Mouse (Mus musculus) hindbrain, embryonic 12.5 days (tissue): ENCODE data around the gene Snx33. TPM values are rescaled to one million over a fixed set of nuclear protein-coding genes. Genes with fewer than 3 reads are reported as not detected.

ENCODE experiments used
- ATAC-seq: fragments of 200-750 bp; cut with Nextera tagmentation; 2 replicates; pipeline ENCODE4 v1.8.0; 2017; ENCODE audit warnings: moderate TSS enrichment; ENCODE audit not compliant: low FRiP score
- H3K27ac ChIP-seq: fragments of 300-500 bp; sonication (generic); 2 replicates; pipeline ENCODE4 v1.5.1; 2016; ENCODE audit warnings: mild to moderate bottlenecking
- H3K27me3 ChIP-seq: fragments of 300-500 bp; sonication (generic); 2 replicates; pipeline ENCODE4 v1.6.1; 2016; ENCODE audit warnings: mild to moderate bottlenecking
- H3K36me3 ChIP-seq: fragments of 300-500 bp; sonication (generic); 2 replicates; pipeline ENCODE4 v1.6.1; 2016; ENCODE audit warnings: mild to moderate bottlenecking
- H3K4me1 ChIP-seq: fragments of 300-500 bp; sonication (generic); 2 replicates; pipeline ENCODE4 v1.6.1; 2016
- H3K4me2 ChIP-seq: fragments of 300-500 bp; sonication (generic); replicated peaks from 2 replicates; pipeline ENCODE4 v1.6.1; 2016; ENCODE audit warnings: mild to moderate bottlenecking
- H3K4me3 ChIP-seq: fragments of 300-500 bp; sonication (generic); 2 replicates; pipeline ENCODE4 v1.5.1; 2016; ENCODE audit warnings: mild to moderate bottlenecking
- H3K9ac ChIP-seq: fragments of 300-500 bp; sonication (generic); 2 replicates; pipeline ENCODE4 v1.6.1; 2016; ENCODE audit warnings: mild to moderate bottlenecking, moderate library complexity
- H3K9me3 ChIP-seq: fragments of 300-500 bp; sonication (generic); replicated peaks from 2 replicates; pipeline ENCODE4 v1.6.1; 2016; ENCODE audit warnings: mild to moderate bottlenecking
- WGBS: fragments of 180-500 bp; shearing (Covaris S2); methylation state at CpG from one replicate; pipeline ENCODE4 v1.1.7; 2016; 5-methylcytosine and 5-hydroxymethylcytosine counted together
- polyA plus RNA-seq: library from polyadenylated mRNA; unstranded; fragments of >200 nt; fragmentation: Nextera tagmentation; extraction: Ambion mirVana; gene quantifications from 2 replicates; pipeline ENCODE4 v1.2.1, GENCODE M21; 2016

The Snx33 gene
- polyA plus RNA-seq, 1 experiment from 2014 or later, result 7.3 TPM

- Histone ChIP-seq H3K4me2 (no peak overlapping the region), H3K36me3 (no peaks in the 10 kb centered on the region), H3K27ac (no peak overlapping the region), H3K4me3 (no peak overlapping the region), H3K27me3 (peaks cover 3% of the 10 kb centered on the region; the same call in 1 of the 2 replicates), H3K4me1 (peaks cover 16% of the 10 kb centered on the region), H3K9ac (no peak overlapping the region), H3K9me3 (no peaks in the 10 kb centered on the region)
- 84% methylated on average over 7 of the region's 7 CpGs for WGBS
- ATAC-seq, result no peak
Observed at GRCm38 (mm10) chr9:56883470-56883869, 44.7 kb downstream of the Snx33 start.

GRCm38 (mm10) chr9:56882818-56883217 is 45.4 kb downstream of the Snx33 start:
- H3K4me1 ChIP-seq, result peaks cover 16% of the 10 kb centered on the region
- no peak overlapping the region for H3K4me3 ChIP-seq
- peaks cover under 1% of the 10 kb centered on the region; the same call in 1 of the 2 replicates for H3K27me3 ChIP-seq
- H3K9me3 ChIP-seq, result no peaks in the 10 kb centered on the region
- 75% methylated on average over 12 of the region's 12 CpGs for WGBS
- H3K27ac ChIP-seq, result peak overlapping the region; percentile 24; the same call in 1 of the 2 replicates
- H3K9ac ChIP-seq, result no peak overlapping the region
- no peaks in the 10 kb centered on the region for H3K36me3 ChIP-seq
- ATAC-seq, result no peak
- H3K4me2 ChIP-seq, result no peak overlapping the region

- no peaks in the 10 kb centered on the region; the same call in 1 of the 2 replicates for H3K27me3 ChIP-seq
- no peak overlapping the region for H3K4me2 ChIP-seq
- H3K36me3 ChIP-seq, result no peaks in the 10 kb centered on the region
- no peak for ATAC-seq
- H3K9ac ChIP-seq, result no peak overlapping the region
- peak overlapping the region; percentile 6; the same call in 1 of the 2 replicates for H3K27ac ChIP-seq
- 64% methylated on average over 4 of the region's 4 CpGs for WGBS
- H3K4me3 ChIP-seq, result no peak overlapping the region
- H3K4me1 ChIP-seq, result peaks cover 16% of the 10 kb centered on the region
- no peaks in the 10 kb centered on the region for H3K9me3 ChIP-seq
Observed at GRCm38 (mm10) chr9:56882283-56882682, 45.9 kb downstream of the Snx33 start.

- 79% methylated on average over 3 of the region's 3 CpGs for WGBS
- Histone ChIP-seq H3K4me1 (peaks cover 19% of the 10 kb centered on the region), H3K9ac (no peak overlapping the region), H3K36me3 (no peaks in the 10 kb centered on the region), H3K27ac (peak overlapping the region; percentile 6; the same call in 1 of the 2 replicates), H3K9me3 (no peaks in the 10 kb centered on the region), H3K27me3 (no peaks in the 10 kb centered on the region; the same call in 1 of the 2 replicates), H3K4me3 (no peak overlapping the region), H3K4me2 (no peak overlapping the region)
- no peak for ATAC-seq
Observed at GRCm38 (mm10) chr9:56881539-56882082, 46.6 kb downstream of the Snx33 start.

GRCm38 (mm10) chr9:56880790-56881189 is 47.4 kb downstream of the Snx33 start:
- no peak for ATAC-seq
- H3K4me1 ChIP-seq, result peaks cover 19% of the 10 kb centered on the region
- no peak overlapping the region for H3K4me3 ChIP-seq
- no peaks in the 10 kb centered on the region for H3K36me3 ChIP-seq
- no peaks in the 10 kb centered on the region; the same call in 1 of the 2 replicates for H3K27me3 ChIP-seq
- H3K4me2 ChIP-seq, result no peak overlapping the region
- peak overlapping the region; percentile 62 for H3K27ac ChIP-seq
- H3K9ac ChIP-seq, result peak overlapping the region; percentile 13; the same call in 1 of the 2 replicates
- 56% methylated on average over 9 of the region's 9 CpGs for WGBS
- H3K9me3 ChIP-seq, result no peaks in the 10 kb centered on the region

- Histone ChIP-seq H3K27me3 (0 out of 2 replicates have a peak, but pooled peaks cover 4% of the 10 kb centered on the region), H3K36me3 (no peaks in the 10 kb centered on the region), H3K9me3 (no peaks in the 10 kb centered on the region), H3K4me2 (no peak overlapping the region), H3K9ac (no peak overlapping the region), H3K4me1 (peaks cover 13% of the 10 kb centered on the region), H3K27ac (no peak overlapping the region), H3K4me3 (no peak overlapping the region)
- WGBS, result 71% methylated on average over 5 of the region's 5 CpGs
- no peak for ATAC-seq
Observed at GRCm38 (mm10) chr9:56877284-56877683, 50.9 kb downstream of the Snx33 start.

GRCm38 (mm10) chr9:56876784-56877183 is 51.4 kb downstream of the Snx33 start:
- 51% methylated on average over 9 of the region's 9 CpGs for whole genome bisulfite sequencing
- H3K4me2 ChIP-seq, result no peak overlapping the region
- no peaks in the 10 kb centered on the region for H3K9me3 ChIP-seq
- no peak overlapping the region for H3K4me3 ChIP-seq
- H3K27ac ChIP-seq, result no peak overlapping the region
- no peak for ATAC-seq
- H3K4me1 ChIP-seq, result peaks cover 9% of the 10 kb centered on the region; the same call in 1 of the 2 replicates
- no peak overlapping the region for H3K9ac ChIP-seq
- 0 out of 2 replicates have a peak, but pooled peaks cover 4% of the 10 kb centered on the region for H3K27me3 ChIP-seq
- no peaks in the 10 kb centered on the region for H3K36me3 ChIP-seq

GRCm38 (mm10) chr9:56873097-56873496 is 55.1 kb downstream of the Snx33 start:
- peaks cover 16% of the 10 kb centered on the region for H3K4me1 ChIP-seq
- ATAC-seq, result no peak
- H3K4me2 ChIP-seq, result no peak overlapping the region
- no peaks in the 10 kb centered on the region for H3K9me3 ChIP-seq
- WGBS, result 78% methylated on average over 1 of the region's 1 CpGs
- peaks cover 5% of the 10 kb centered on the region; the same call in 1 of the 2 replicates for H3K27me3 ChIP-seq
- no peak overlapping the region for H3K27ac ChIP-seq
- H3K9ac ChIP-seq, result no peak overlapping the region
- no peaks in the 10 kb centered on the region for H3K36me3 ChIP-seq
- no peak overlapping the region for H3K4me3 ChIP-seq

GRCm38 (mm10) chr9:56872105-56872903 is 55.9 kb downstream of the Snx33 start:
- Histone ChIP-seq H3K27ac (no peak overlapping the region), H3K36me3 (no peaks in the 10 kb centered on the region), H3K9ac (no peak overlapping the region), H3K4me2 (no peak overlapping the region), H3K9me3 (no peaks in the 10 kb centered on the region), H3K4me1 (peaks cover 21% of the 10 kb centered on the region), H3K4me3 (no peak overlapping the region), H3K27me3 (peaks cover 9% of the 10 kb centered on the region; the same call in 1 of the 2 replicates)
- 80% methylated on average over 5 of the region's 5 CpGs for WGBS
- ATAC-seq, result no peak

GRCm38 (mm10) chr9:56871191-56871590 is 57.0 kb downstream of the Snx33 start:
- H3K27ac ChIP-seq, result no peak overlapping the region
- no peak overlapping the region for H3K4me3 ChIP-seq
- no peak for ATAC-seq
- peaks cover 18% of the 10 kb centered on the region for H3K27me3 ChIP-seq
- H3K9ac ChIP-seq, result no peak overlapping the region; the same call in 1 of the 2 replicates
- no peaks in the 10 kb centered on the region for H3K9me3 ChIP-seq
- H3K36me3 ChIP-seq, result no peaks in the 10 kb centered on the region
- 56% methylated on average over 5 of the region's 5 CpGs for WGBS
- no peak overlapping the region for H3K4me2 ChIP-seq
- H3K4me1 ChIP-seq, result peaks cover 18% of the 10 kb centered on the region

- ATAC-seq, result no peak
- peaks cover 18% of the 10 kb centered on the region for H3K4me1 ChIP-seq
- no peak overlapping the region for H3K27ac ChIP-seq
- no peaks in the 10 kb centered on the region for H3K9me3 ChIP-seq
- no peak overlapping the region for H3K4me3 ChIP-seq
- no peak overlapping the region for H3K4me2 ChIP-seq
- peaks cover 22% of the 10 kb centered on the region for H3K27me3 ChIP-seq
- WGBS, result 64% methylated on average over 10 of the region's 10 CpGs
- H3K9ac ChIP-seq, result no peak overlapping the region; the same call in 1 of the 2 replicates
- no peaks in the 10 kb centered on the region for H3K36me3 ChIP-seq
Observed at GRCm38 (mm10) chr9:56870778-56871177, 57.4 kb downstream of the Snx33 start.

- H3K27me3 ChIP-seq, result peaks cover 34% of the 10 kb centered on the region
- H3K9me3 ChIP-seq, result no peaks in the 10 kb centered on the region
- no peak for ATAC-seq
- H3K27ac ChIP-seq, result no peak overlapping the region
- no peak overlapping the region for H3K9ac ChIP-seq
- H3K4me3 ChIP-seq, result no peak overlapping the region
- 87% methylated on average over 13 of the region's 13 CpGs for WGBS
- H3K36me3 ChIP-seq, result no peaks in the 10 kb centered on the region
- H3K4me2 ChIP-seq, result no peak overlapping the region
- peaks cover 22% of the 10 kb centered on the region for H3K4me1 ChIP-seq
Observed at GRCm38 (mm10) chr9:56869552-56869951, 58.6 kb downstream of the Snx33 start.
